ENCODE assay signal across 8 mouse cellular contexts in the genomic region with DNA sequence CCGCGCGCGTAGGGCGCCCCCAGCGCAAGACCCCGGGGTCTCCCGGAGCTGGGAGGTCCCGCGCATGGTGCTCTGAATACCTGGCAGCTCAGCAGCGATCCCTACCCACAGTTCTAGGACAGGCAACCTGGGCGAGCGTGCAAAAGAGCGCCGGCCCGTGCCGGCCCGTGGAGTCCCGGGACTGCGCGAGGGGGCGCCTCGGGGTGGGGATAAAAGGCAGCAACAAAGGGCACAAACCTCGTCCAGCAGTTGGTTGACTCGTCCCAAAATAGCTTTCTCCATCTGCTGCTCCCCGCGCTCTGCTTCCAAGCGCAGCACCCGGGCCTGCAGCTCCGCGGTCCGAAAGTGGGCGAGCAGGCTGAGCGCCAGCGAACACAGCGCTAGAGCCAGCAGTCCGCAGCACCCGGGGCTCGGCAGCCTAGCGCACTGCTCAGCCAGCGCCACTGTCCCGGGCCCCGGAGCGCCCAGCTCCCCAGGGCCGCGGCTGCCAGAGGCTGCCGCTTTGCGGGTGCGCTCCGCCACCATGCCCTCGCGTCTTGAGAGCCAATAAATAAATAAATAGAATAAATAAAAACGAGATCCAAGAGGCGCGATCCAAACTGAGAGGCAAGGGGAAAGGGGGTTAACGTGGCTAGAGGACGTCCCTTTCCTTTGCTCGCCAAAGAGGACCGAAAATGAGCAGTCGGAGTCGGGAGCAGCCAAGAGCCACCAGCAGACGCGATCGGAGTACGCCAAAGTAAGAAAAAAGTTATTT. TPM values are rescaled to one million over a fixed set of nuclear protein-coding genes. Genes with fewer than 3 reads are reported as not detected.
DNase-seq lines count a peak whose midpoint lies in the region; ATAC-seq and TF ChIP-seq lines count a peak whose summit lies in the region.

No protein-coding gene starts in this region.

- H3K36me3 ChIP-seq in E14TG2a.4 (ENCODE audit: insufficient read depth, low read length) (no peaks in the 10 kb centered on the region), myocyte (ENCODE audit: control insufficient read depth, insufficient read depth) (no peaks in the 10 kb centered on the region)
- no peaks in the 10 kb centered on the region for H3K36me3 ChIP-seq in embryonic facial prominence, embryonic 14.5 days (ENCODE audit: control insufficient read depth, insufficient read depth, low read length)
- H3K36me3 ChIP-seq in hindbrain, embryonic 11.5 days (ENCODE audit: control insufficient read depth, insufficient read depth, low read length) = no peaks in the 10 kb centered on the region

- peaks cover 56% of the 10 kb centered on the region for H3K4me1 ChIP-seq in E14TG2a.4 (replicated peaks; ENCODE audit: low read depth, low read length)
- peaks cover 11% of the 10 kb centered on the region; the same call in 1 of the 2 replicates for H3K4me1 ChIP-seq in embryonic facial prominence, embryonic 14.5 days (ENCODE audit: control insufficient read depth, insufficient read depth, low read length)
- H3K4me1 ChIP-seq in hindbrain, embryonic 11.5 days (replicated peaks; ENCODE audit: control insufficient read depth, insufficient read depth, low read length) = peaks cover 6% of the 10 kb centered on the region; the same call in 1 of the 2 replicates

- TF ChIP-seq POLR2A in myocyte (IDR thresholded peaks at IDR 0.05; ENCODE audit: insufficient read length, low read depth) = no peak

- peak overlapping the region; percentile 97 for H3K4me2 ChIP-seq in embryonic facial prominence, embryonic 14.5 days (ENCODE audit: low read depth, low read length)
- H3K4me2 ChIP-seq in hindbrain, embryonic 11.5 days (replicated peaks; ENCODE audit: low read depth, low read length) = peak overlapping the region; percentile 87
- peak overlapping the region; percentile 30 for H3K4me2 ChIP-seq in myocyte (ENCODE audit: low read depth)

- H3ac ChIP-seq in myocyte (ENCODE audit: control insufficient read depth, insufficient read length) = no peak overlapping the region

- peaks cover 24% of the 10 kb centered on the region for H3K9me3 ChIP-seq in E14TG2a.4 (ENCODE audit: low read length)
- no peaks in the 10 kb centered on the region for H3K9me3 ChIP-seq in embryonic facial prominence, embryonic 14.5 days (ENCODE audit: control insufficient read depth, low read length)
- H3K9me3 ChIP-seq in hindbrain, embryonic 11.5 days (ENCODE audit: control insufficient read depth, low read length) = no peaks in the 10 kb centered on the region

- peak overlapping the region; percentile 82 for H3K4me3 ChIP-seq in E14TG2a.4 (replicated peaks; ENCODE audit: low read length)
- peak overlapping the region; percentile 54 for H3K4me3 ChIP-seq in embryonic facial prominence, embryonic 14.5 days (ENCODE audit: low read depth, low read length)
- peak overlapping the region; percentile 25 for H3K4me3 ChIP-seq in hindbrain, embryonic 11.5 days (ENCODE audit: low read depth, low read length)
- H3K4me3 ChIP-seq in myocyte = no peak overlapping the region

- intact Hi-C loops in left cerebral cortex, postnatal 4 days (cut with DNase I) = loop anchor here (5.0 kb wide), 1 partner anchor 141 kb away; no protein-coding TSS in a partner anchor

- peak overlapping the region; percentile 66 for H3K9ac ChIP-seq in embryonic facial prominence, embryonic 14.5 days (ENCODE audit: low read depth, low read length)
- H3K9ac ChIP-seq in hindbrain, embryonic 11.5 days (ENCODE audit: low read depth, low read length) = peak overlapping the region; percentile 40; the same call in 1 of the 2 replicates

- peak; percentile 75 for ATAC-seq in embryonic facial prominence, embryonic 14.5 days (ENCODE audit: low read depth)
- 0 out of 2 replicates have a peak, but pooled peaks have one; percentile 25 for ATAC-seq in hindbrain, embryonic 11.5 days (ENCODE audit: low FRiP score)
- no peak for ATAC-seq in megakaryocyte progenitor cell, adult 5-6 weeks (replicated peaks; ENCODE audit: poor library complexity)

- H3K27ac ChIP-seq in embryonic facial prominence, embryonic 14.5 days (replicated peaks; ENCODE audit: low read depth, low read length) = peak overlapping the region; percentile 11
- no peak overlapping the region for H3K27ac ChIP-seq in hindbrain, embryonic 11.5 days (ENCODE audit: low read depth, low read length)

- H3K27me3 ChIP-seq in E14TG2a.4 (ENCODE audit: insufficient read depth, low read length) = peaks cover 95% of the 10 kb centered on the region
- peaks cover 46% of the 10 kb centered on the region for H3K27me3 ChIP-seq in embryonic facial prominence, embryonic 14.5 days (replicated peaks; ENCODE audit: control insufficient read depth, insufficient read depth, low read length)
- H3K27me3 ChIP-seq in hindbrain, embryonic 11.5 days (ENCODE audit: control insufficient read depth, insufficient read depth, low read length) = peaks cover 52% of the 10 kb centered on the region
- H3K27me3 ChIP-seq in myocyte (ENCODE audit: control insufficient read depth, insufficient read depth, insufficient read length) = peaks cover 51% of the 10 kb centered on the region

- no peak for TF ChIP-seq CTCF in E14TG2a.4 (conservative IDR thresholded peaks at IDR 0.05; ENCODE audit: low read length)

- DNase-seq in adrenal gland, adult (ENCODE audit: inconsistent age in 2 of 2, low spot score in 1 of 2) = peak; percentile 37 to 71
- DNase-seq in adrenal gland, postnatal 4 days (ENCODE audit: low spot score in 2 of 2) = no peak
- DNase-seq in embryonic facial prominence, embryonic 14.5 days (ENCODE audit: low spot score) = peak; percentile 43
- peak; percentile 69 for DNase-seq in hindbrain, embryonic 11.5 days (ENCODE audit: low spot score)
- DNase-seq in left cerebral cortex, postnatal 4 days = peak; percentile 29

- WGBS in embryonic facial prominence, embryonic 14.5 days = under 1% methylated on average over 61 of the region's 65 CpGs
- WGBS in hindbrain, embryonic 11.5 days = under 1% methylated on average over 65 of the region's 65 CpGs

- H3K79me2 ChIP-seq in myocyte (ENCODE audit: control insufficient read depth, insufficient read depth) = no peaks in the 10 kb centered on the region

TF ChIP-seq in myocyte, 11 proteins besides CTCF, POLR2A, EP300 and RAD21:
- no peak for TF ChIP-seq MYOD1 (IDR thresholded peaks at IDR 0.05; ENCODE audit: control insufficient read depth in 1 of 3, insufficient read length in 2 of 3, low read depth in 2 of 3)
- TF ChIP-seq TCF12 (IDR thresholded peaks at IDR 0.05; ENCODE audit: insufficient read depth, poor library complexity, severe bottlenecking) = no peak
- no peak for TF ChIP-seq CEBPB (IDR thresholded peaks at IDR 0.05; ENCODE audit: insufficient read depth, poor library complexity, severe bottlenecking)
- TF ChIP-seq USF1 (IDR thresholded peaks at IDR 0.05; ENCODE audit: low read depth) = no peak
- no peak for TF ChIP-seq MAX (IDR thresholded peaks at IDR 0.05; ENCODE audit: low read depth)
- no peak for TF ChIP-seq POLR2AphosphoS2 (IDR thresholded peaks at IDR 0.05; ENCODE audit: insufficient read length, low read depth)
TF ChIP-seq in myocyte: peak in this region for 0.

RNA-seq across cellular contexts. Expression of a gene that starts 0.6 kb away (rescaled TPM):
- 10 to 100 TPM; 17.5 to 19.8 TPM for total RNA-seq in adrenal gland, postnatal 4 days (2021)
- 7.5 and 8.7 TPM in 2 replicates for polyA plus RNA-seq in embryonic facial prominence, embryonic 14.5 days (2014; fragmentation: Nextera tagmentation; extraction: Ambion mirVana)
- polyA plus RNA-seq in hindbrain, embryonic 11.5 days (2014; fragmentation: Nextera tagmentation; extraction: Ambion mirVana) = 1.5 and 1.9 TPM in 2 replicates
- 1 to 10 TPM; 2.1 to 2.4 TPM for total RNA-seq in left cerebral cortex, postnatal 4 days (2021)
- polyA plus RNA-seq in myocyte (2012; fragmentation: generic; extraction: Trizol) = 0.13 TPM
- not detected in 2 replicates for total RNA-seq in megakaryocyte progenitor cell, adult 5-6 weeks (2015)
- total RNA-seq in megakaryocyte progenitor cell, adult 5-6 weeks (2017) = not detected in 2 replicates

Comparison
In these comparisons a context has a peak if more than half of its experiments do, and no peak if none do; other contexts are left out.
1. DNase-seq: peak in adrenal gland, adult (2 of 2), embryonic facial prominence, embryonic 14.5 days (single experiment), hindbrain, embryonic 11.5 days (single experiment) and left cerebral cortex, postnatal 4 days (single experiment); none in adrenal gland, postnatal 4 days (0 of 2).
2. H3K4me2 ChIP-seq: peak in every context shown above with its lines; median percentile 97 in embryonic facial prominence, embryonic 14.5 days; 87 in hindbrain, embryonic 11.5 days; 30 in myocyte.
3. RNA of a gene that starts 0.6 kb away (total RNA-seq): 17.5 to 19.8 TPM in adrenal gland, postnatal 4 days; 2.1 to 2.4 TPM in left cerebral cortex, postnatal 4 days and not detected in megakaryocyte progenitor cell, adult 5-6 weeks; every median in the first group is over 4 times any median in the second.